ENCODE assay signal across 7 mouse cellular contexts in genomic region chr7:109751427-109752007, GRCm38 (mm10). TPM values are rescaled to one million over a fixed set of nuclear protein-coding genes. Genes with fewer than 3 reads are reported as not detected.
DNase-seq lines count a peak whose midpoint lies in the region; ATAC-seq and TF ChIP-seq lines count a peak whose summit lies in the region.

No protein-coding gene starts in this region.

- no peaks in the 10 kb centered on the region for H3K27me3 ChIP-seq in G1E (ENCODE audit: insufficient read depth, low read length)
- H3K27me3 ChIP-seq in forebrain, postnatal 0 days (ENCODE audit: insufficient read depth, low read length), result no peaks in the 10 kb centered on the region

- H3K27ac ChIP-seq in forebrain, postnatal 0 days (ENCODE audit: low read depth, low read length), result peak overlapping the region; percentile 76

- H3K36me3 ChIP-seq in G1E (replicated peaks), result peaks cover 41% of the 10 kb centered on the region
- H3K36me3 ChIP-seq in forebrain, postnatal 0 days (ENCODE audit: insufficient read depth), result 0 out of 2 replicates have a peak, but pooled peaks cover 9% of the 10 kb centered on the region

- no peak for TF ChIP-seq CTCF in G1E (IDR thresholded peaks at IDR 0.05; ENCODE audit: low read depth, low read length)
- no peak for TF ChIP-seq CTCF in forebrain, postnatal 0 days (IDR thresholded peaks at IDR 0.05; ENCODE audit: low read depth)

- peak; percentile 44 for ATAC-seq in CD4-positive, CD25-positive, alpha-beta regulatory T cell, adult 4 months
- peak; percentile 11; the same call in 1 of the 2 replicates for ATAC-seq in G1E (ENCODE audit: extremely low read depth, insufficient number of reproducible peaks, low FRiP score, poor library complexity, severe bottlenecking)
- peak; percentile 2; the same call in 1 of the 2 replicates for ATAC-seq in forebrain, postnatal 0 days

- H3K4me1 ChIP-seq in G1E (ENCODE audit: insufficient read depth, low read depth, low read length), result peaks cover 66% of the 10 kb centered on the region
- H3K4me1 ChIP-seq in forebrain, postnatal 0 days (ENCODE audit: insufficient read depth), result peaks cover 11% of the 10 kb centered on the region

- H3K9me3 ChIP-seq in G1E (replicated peaks), result no peaks in the 10 kb centered on the region
- H3K9me3 ChIP-seq in forebrain, postnatal 0 days (ENCODE audit: low read length), result no peaks in the 10 kb centered on the region

- H3K4me2 ChIP-seq in forebrain, postnatal 0 days (ENCODE audit: low read depth), result peak overlapping the region; percentile 91

- 4% methylated on average over 13 of the region's 13 CpGs for WGBS in forebrain, postnatal 0 days
- WGBS in large intestine, adult 2 months, result 2% methylated on average over 13 of the region's 13 CpGs

- peak overlapping the region; percentile 93 for H3K4me3 ChIP-seq in G1E (ENCODE audit: low read depth, low read length)
- peak overlapping the region; percentile 57 for H3K4me3 ChIP-seq in forebrain, postnatal 0 days (ENCODE audit: low read depth, low read length)

- no peak for DNase-seq in G1E (ENCODE audit: low spot score)
- DNase-seq in forebrain, postnatal 0 days, result no peak
- DNase-seq in large intestine, adult 2 months (ENCODE audit: low read depth, low spot score), result peak; percentile 35
- DNase-seq in naive thymus-derived CD4-positive, alpha-beta T cell, adult 2 months (ENCODE audit: low read depth), result peak; percentile 32
- no peak for DNase-seq in embryo, embryonic 11 days
- DNase-seq in cerebellum, adult 11 months, result no peak

- peak overlapping the region; percentile 83 for H3K9ac ChIP-seq in forebrain, postnatal 0 days

RNA-seq across cellular contexts. Expression of gene Tmem9b, which starts 1.2 kb away (rescaled TPM):
- 100 to 1,000 TPM in 1 of 2 experiments, 10 to 100 TPM in 1; 83.6 to 102 TPM for polyA plus RNA-seq in CD4-positive, CD25-positive, alpha-beta regulatory T cell, adult 4 months (2017; shearing (Covaris generic))
- total RNA-seq in G1E (2014; fragmentation: Nextera tagmentation) (70.7 and 77.9 TPM in 2 replicates), G1E (2017) (88.0 and 88.6 TPM in 2 replicates)
- polyA plus RNA-seq in G1E (2012), result 4.9 and 7.7 TPM in 2 replicates
- total RNA-seq in forebrain, postnatal 0 days (2014; rRNA removed), result 109 and 139 TPM in 2 replicates
- 157 and 178 TPM in 2 replicates for polyA plus RNA-seq in forebrain, postnatal 0 days (2015; fragmentation: Nextera tagmentation; extraction: Ambion mirVana)
- 63.6 and 70.0 TPM in 2 replicates for polyA plus RNA-seq in large intestine, adult 2 months (2012; rRNA removed)

RNA-seq across cellular contexts. Expression of gene Ascl3, which starts 20.0 kb away (rescaled TPM):
- polyA plus RNA-seq in CD4-positive, CD25-positive, alpha-beta regulatory T cell, adult 4 months (2017; shearing (Covaris generic)), result not detected
- not detected in 2 replicates for total RNA-seq in G1E (2014; fragmentation: Nextera tagmentation)
- not detected in 2 replicates for total RNA-seq in G1E (2017)
- polyA plus RNA-seq in G1E (2012), result not detected in 2 replicates
- not detected in 2 replicates for total RNA-seq in forebrain, postnatal 0 days (2014; rRNA removed)
- 0.29 TPM in 1 of 2 replicates, not detected in the other for polyA plus RNA-seq in forebrain, postnatal 0 days (2015; fragmentation: Nextera tagmentation; extraction: Ambion mirVana)
- polyA plus RNA-seq in large intestine, adult 2 months (2012; rRNA removed), result 0.30 and 0.62 TPM in 2 replicates

RNA-seq across cellular contexts. Expression of gene BC051019, which starts 27.9 kb away (rescaled TPM):
- under 1 TPM in 1 of 2 experiments, not detected in 1; 0.38 TPM for polyA plus RNA-seq in CD4-positive, CD25-positive, alpha-beta regulatory T cell, adult 4 months (2017; shearing (Covaris generic))
- total RNA-seq in G1E (2014; fragmentation: Nextera tagmentation) (not detected in 2 replicates), G1E (2017) (not detected in 2 replicates)
- polyA plus RNA-seq in G1E (2012), result not detected in 2 replicates
- total RNA-seq in forebrain, postnatal 0 days (2014; rRNA removed), result 0.33 and 0.46 TPM in 2 replicates
- 1.1 and 1.4 TPM in 2 replicates for polyA plus RNA-seq in forebrain, postnatal 0 days (2015; fragmentation: Nextera tagmentation; extraction: Ambion mirVana)
- 0.26 and 0.31 TPM in 2 replicates for polyA plus RNA-seq in large intestine, adult 2 months (2012; rRNA removed)

RNA-seq across cellular contexts. Expression of gene Nrip3, which starts 30.3 kb away (rescaled TPM):
- polyA plus RNA-seq in CD4-positive, CD25-positive, alpha-beta regulatory T cell, adult 4 months (2017; shearing (Covaris generic)), result under 1 TPM; 0.30 to 0.73 TPM
- not detected in 2 replicates for total RNA-seq in G1E (2014; fragmentation: Nextera tagmentation)
- total RNA-seq in G1E (2017), result 0.52 and 0.55 TPM in 2 replicates
- not detected in 2 replicates for polyA plus RNA-seq in G1E (2012)
- total RNA-seq in forebrain, postnatal 0 days (2014; rRNA removed), result 23.6 and 43.4 TPM in 2 replicates
- polyA plus RNA-seq in forebrain, postnatal 0 days (2015; fragmentation: Nextera tagmentation; extraction: Ambion mirVana), result 14.8 and 21.9 TPM in 2 replicates
- polyA plus RNA-seq in large intestine, adult 2 months (2012; rRNA removed), result 0.22 and 0.27 TPM in 2 replicates

RNA-seq across cellular contexts. Expression of gene Akip1, which starts 48.0 kb away (rescaled TPM):
- 10 to 100 TPM; 28.6 to 32.8 TPM for polyA plus RNA-seq in CD4-positive, CD25-positive, alpha-beta regulatory T cell, adult 4 months (2017; shearing (Covaris generic))
- total RNA-seq in G1E (2014; fragmentation: Nextera tagmentation), result 16.3 and 18.4 TPM in 2 replicates
- 23.3 and 25.2 TPM in 2 replicates for total RNA-seq in G1E (2017)
- polyA plus RNA-seq in G1E (2012), result 15.1 and 15.6 TPM in 2 replicates
- total RNA-seq in forebrain, postnatal 0 days (2014; rRNA removed), result 7.8 and 15.5 TPM in 2 replicates
- polyA plus RNA-seq in forebrain, postnatal 0 days (2015; fragmentation: Nextera tagmentation; extraction: Ambion mirVana), result 14.3 and 17.5 TPM in 2 replicates
- 8.8 and 12.3 TPM in 2 replicates for polyA plus RNA-seq in large intestine, adult 2 months (2012; rRNA removed)

Comparison
In these comparisons a context has a peak if more than half of its experiments do, and no peak if none do; other contexts are left out.
1. DNase-seq: peak in large intestine, adult 2 months (single experiment) and naive thymus-derived CD4-positive, alpha-beta T cell, adult 2 months (single experiment); none in G1E (single experiment), forebrain, postnatal 0 days (single experiment), embryo, embryonic 11 days (single experiment) and cerebellum, adult 11 months (single experiment).
2. Peak in every context shown above with its lines, with median percentiles within 50 percentile points of each other: ATAC-seq.